Mouse (Mus musculus): ENCODE measurements at regions not wholly inside any gene's neighbourhood (a gene's known extent, or its start where the extent isn't known, plus 50 kb on each side); places are given as distances from the start of the nearest gene placed in this dataset.

DNA sequence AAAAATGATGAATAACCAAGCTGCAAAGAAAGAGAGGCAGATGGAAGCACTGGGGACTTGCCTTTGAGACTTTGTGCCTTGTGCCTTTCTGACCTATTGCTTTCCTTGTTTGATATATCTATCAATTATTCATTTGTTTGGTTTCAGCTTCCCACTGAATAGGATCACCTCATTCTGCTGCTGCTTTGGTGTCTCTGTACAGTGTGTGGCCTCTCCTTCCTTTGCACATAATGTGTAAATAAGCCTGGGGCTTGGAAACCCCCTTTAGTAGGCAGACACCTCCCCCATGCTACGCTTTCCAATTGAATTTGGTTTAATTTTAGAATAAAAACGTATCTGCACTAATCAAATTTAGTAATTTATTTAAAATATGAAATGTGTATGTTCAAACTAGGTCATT lies 112.8 kb upstream of the Cwc22 start:
- TF ChIP-seq CTCF (conservative IDR thresholded peaks at IDR 0.05; ENCODE audit: insufficient read depth, insufficient read length, low read depth, low read length) (no peak), POLR2A (IDR thresholded peaks at IDR 0.05; ENCODE audit: low read depth, low read length) (no peak)

All from kidney, adult 2 months (tissue).